Mouse (Mus musculus) hindbrain, embryonic 16.5 days (tissue): ENCODE data around the gene Gstm3. TPM values are rescaled to one million over a fixed set of nuclear protein-coding genes. Genes with fewer than 3 reads are reported as not detected.

ENCODE experiments used
- ATAC-seq: fragments of 200-750 bp; cut with Nextera tagmentation; 2 replicates; pipeline ENCODE4 v1.8.0; 2017; ENCODE audit warnings: moderate TSS enrichment, moderate library complexity
- H3K27ac ChIP-seq: fragments of 300-500 bp; sonication (generic); 2 replicates; pipeline ENCODE4 v1.5.1; 2014; ENCODE audit warnings: low read depth, mild to moderate bottlenecking, control low read depth, low read length, moderate library complexity
- H3K27me3 ChIP-seq: fragments of 300-500 bp; sonication (generic); replicated peaks from 2 replicates; pipeline ENCODE4 v1.6.1; 2014; ENCODE audit warnings: low read length; ENCODE audit not compliant: control insufficient read depth, insufficient read depth
- H3K36me3 ChIP-seq: fragments of 300-500 bp; sonication (generic); 2 replicates; pipeline ENCODE4 v1.6.1; 2014; ENCODE audit warnings: mild to moderate bottlenecking, low read length, moderate library complexity, mixed read lengths; ENCODE audit not compliant: control insufficient read depth, insufficient read depth
- H3K4me1 ChIP-seq: fragments of 300-500 bp; sonication (generic); 2 replicates; pipeline ENCODE4 v1.6.1; 2014; ENCODE audit warnings: low read depth, low read length; ENCODE audit not compliant: control insufficient read depth, insufficient read depth
- H3K4me2 ChIP-seq: fragments of 300-500 bp; sonication (generic); 2 replicates; pipeline ENCODE4 v1.6.1; 2014; ENCODE audit warnings: mild to moderate bottlenecking, low read length, control low read depth, moderate library complexity
- H3K4me3 ChIP-seq: fragments of 300-500 bp; sonication (generic); 2 replicates; pipeline ENCODE4 v1.5.1; 2014; ENCODE audit warnings: mild to moderate bottlenecking, low read length, control low read depth, moderate library complexity
- H3K9ac ChIP-seq: fragments of 300-500 bp; sonication (generic); 2 replicates; pipeline ENCODE4 v1.6.1; 2014; ENCODE audit warnings: low read depth, mild to moderate bottlenecking, control low read depth, low read length, moderate library complexity
- H3K9me3 ChIP-seq: fragments of 300-500 bp; sonication (generic); 2 replicates; pipeline ENCODE4 v1.6.1; 2014; ENCODE audit warnings: mild to moderate bottlenecking, low read length, moderate library complexity; ENCODE audit not compliant: control insufficient read depth
- WGBS: fragments of 180-500 bp; shearing (Covaris S2); extraction: QIAGEN DNeasy Blood & Tissue Kit; methylation state at CpG from one replicate; pipeline ENCODE4 v1.1.7; 2014; 5-methylcytosine and 5-hydroxymethylcytosine counted together
- polyA plus RNA-seq: library from polyadenylated mRNA; unstranded; fragments of >200 nt; fragmentation: Nextera tagmentation; extraction: Ambion mirVana; gene quantifications from 2 replicates; pipeline ENCODE4 v1.2.1, GENCODE M21; 2015

Gstm3 gene
- polyA plus RNA-seq, 1 experiment from 2014 or later = not detected

DNA sequence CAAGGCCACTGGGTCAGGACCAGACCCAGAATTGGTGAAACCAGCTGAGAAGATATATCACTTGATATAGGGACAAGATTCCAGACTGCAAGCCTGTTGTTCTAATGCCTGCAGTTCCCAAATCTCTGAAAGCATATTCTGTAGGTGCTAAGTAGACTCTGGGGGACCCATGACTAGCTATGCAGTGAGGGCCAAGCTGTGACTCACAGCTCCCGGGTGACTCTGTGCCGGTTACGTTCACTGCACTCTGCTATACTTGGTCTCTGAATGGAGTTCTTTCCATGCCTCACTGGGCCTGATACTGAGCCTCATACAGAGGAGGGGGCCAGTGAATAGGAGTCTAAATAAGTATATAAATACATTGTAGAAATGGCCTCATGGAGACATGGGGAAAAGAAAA, 41.2 kb downstream of the Gstm3 start:
- no peak overlapping the region for H3K4me2 ChIP-seq
- H3K9me3 ChIP-seq = no peaks in the 10 kb centered on the region
- no peak overlapping the region for H3K4me3 ChIP-seq
- 57% methylated on average over 3 of the region's 3 CpGs for WGBS
- no peak for ATAC-seq
- H3K27me3 ChIP-seq = no peaks in the 10 kb centered on the region
- peaks cover 12% of the 10 kb centered on the region for H3K4me1 ChIP-seq
- no peak overlapping the region for H3K27ac ChIP-seq
- H3K36me3 ChIP-seq = no peaks in the 10 kb centered on the region
- no peak overlapping the region for H3K9ac ChIP-seq

GRCm38 (mm10) chr3:107925335-107925734, 43.7 kb downstream of the Gstm3 start:
- Histone ChIP-seq H3K36me3 (no peaks in the 10 kb centered on the region), H3K4me2 (no peak overlapping the region), H3K27ac (no peak overlapping the region), H3K9me3 (no peaks in the 10 kb centered on the region), H3K4me1 (peaks cover 3% of the 10 kb centered on the region; the same call in 1 of the 2 replicates), H3K27me3 (no peaks in the 10 kb centered on the region), H3K4me3 (no peak overlapping the region), H3K9ac (no peak overlapping the region)
- 96% methylated on average over 3 of the region's 3 CpGs for WGBS
- ATAC-seq = no peak

DNA sequence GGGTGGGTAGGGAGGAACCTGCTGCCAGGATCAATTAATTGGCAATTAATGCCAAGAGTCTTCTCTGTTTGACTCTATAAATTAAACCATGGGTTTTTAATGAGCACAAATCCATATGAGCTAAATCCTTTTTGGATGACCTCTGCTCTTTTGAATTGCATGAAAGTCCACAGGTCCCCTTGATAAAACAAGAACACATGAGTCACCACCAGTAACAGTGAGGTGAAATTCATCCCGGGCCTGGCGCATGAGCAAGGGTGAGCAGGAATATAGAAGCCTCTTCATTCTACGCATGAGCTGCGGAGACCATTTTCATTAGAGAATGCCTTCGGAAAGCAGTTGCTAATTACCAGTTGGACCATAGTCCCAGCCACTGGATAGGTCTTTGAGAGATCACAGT, 48.7 kb downstream of the Gstm3 start:
- H3K4me1 ChIP-seq = no peaks in the 10 kb centered on the region
- ATAC-seq = no peak
- H3K27me3 ChIP-seq = no peaks in the 10 kb centered on the region
- 87% methylated on average over 5 of the region's 5 CpGs for WGBS
- no peak overlapping the region for H3K9ac ChIP-seq
- no peaks in the 10 kb centered on the region for H3K9me3 ChIP-seq
- H3K36me3 ChIP-seq = no peaks in the 10 kb centered on the region
- no peak overlapping the region for H3K4me2 ChIP-seq
- H3K27ac ChIP-seq = no peak overlapping the region
- H3K4me3 ChIP-seq = no peak overlapping the region

DNA sequence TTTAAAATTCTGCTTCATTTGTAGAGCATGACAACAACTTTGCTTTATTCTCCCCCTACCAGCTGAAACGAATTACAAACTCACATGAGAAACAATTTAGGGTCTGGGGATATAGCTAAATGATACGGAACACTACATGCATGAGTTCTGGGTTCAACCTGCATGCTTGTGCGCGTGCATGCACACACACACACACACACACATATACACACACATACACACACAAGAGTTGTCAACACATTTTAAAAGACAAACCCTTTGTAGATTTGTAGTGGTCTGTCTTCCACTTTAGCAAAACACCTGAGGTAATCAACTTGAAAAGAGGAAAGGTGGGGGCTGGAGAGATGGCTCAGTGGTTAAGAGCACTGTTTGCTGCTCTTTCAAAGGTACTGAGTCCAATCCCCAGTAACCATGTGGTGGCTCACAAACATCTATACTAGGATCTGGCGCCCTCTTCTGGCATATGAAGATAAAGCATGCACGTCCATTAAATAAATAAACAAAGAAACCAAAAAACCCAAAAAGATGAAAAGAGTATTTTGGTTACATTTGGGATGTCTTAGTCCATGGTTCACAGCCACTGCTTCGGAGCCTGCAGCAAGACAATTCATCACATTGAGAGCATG, 51.2 kb downstream of the Gstm3 start:
- H3K4me2 ChIP-seq = no peak overlapping the region
- peak; percentile 76 for ATAC-seq
- 59% methylated on average over 7 of the region's 7 CpGs for WGBS

GRCm38 (mm10) chr3:107917097-107917496, 52.0 kb downstream of the Gstm3 start:
- H3K27ac ChIP-seq = no peak overlapping the region
- H3K4me3 ChIP-seq = no peak overlapping the region
- no peak overlapping the region for H3K4me2 ChIP-seq
- WGBS = 82% methylated on average over 3 of the region's 3 CpGs
- no peaks in the 10 kb centered on the region for H3K36me3 ChIP-seq
- H3K27me3 ChIP-seq = no peaks in the 10 kb centered on the region
- H3K9ac ChIP-seq = no peak overlapping the region
- H3K4me1 ChIP-seq = no peaks in the 10 kb centered on the region
- ATAC-seq = no peak
- H3K9me3 ChIP-seq = no peaks in the 10 kb centered on the region

More for the DNA sequence above, 51.2 kb downstream of the Gstm3 start:
- H3K4me3 ChIP-seq = no peak overlapping the region
- no peak overlapping the region for H3K27ac ChIP-seq
- H3K9ac ChIP-seq = no peak overlapping the region
- no peaks in the 10 kb centered on the region for H3K36me3 ChIP-seq
- no peaks in the 10 kb centered on the region for H3K27me3 ChIP-seq
- no peaks in the 10 kb centered on the region for H3K9me3 ChIP-seq
- H3K4me1 ChIP-seq = no peaks in the 10 kb centered on the region

- ATAC-seq = no peak
- H3K4me1 ChIP-seq = no peaks in the 10 kb centered on the region
- 81% methylated on average over 15 of the region's 15 CpGs for WGBS
These were observed 52.4 kb downstream of the Gstm3 start for GRCm38 (mm10) chr3:107916674-107917073.

More at GRCm38 (mm10) chr3:107916674-107917073, 52.4 kb downstream of the Gstm3 start:
- Histone ChIP-seq H3K9ac (no peak overlapping the region), H3K9me3 (no peaks in the 10 kb centered on the region), H3K4me2 (no peak overlapping the region), H3K27ac (no peak overlapping the region), H3K36me3 (no peaks in the 10 kb centered on the region), H3K4me3 (no peak overlapping the region), H3K27me3 (no peaks in the 10 kb centered on the region)

Other genes with a start within 250 kb of the Gstm3 start
- gene Csf1, start 208.8 kb downstream of the Gstm3 start, polyA plus RNA-seq = 8.0 and 9.8 TPM in 2 replicates
- not detected in 2 replicates for gene Eps8l3, start 92.1 kb downstream of the Gstm3 start, polyA plus RNA-seq
- 270 and 292 TPM in 2 replicates for gene Gstm5, start 73.5 kb downstream of the Gstm3 start, polyA plus RNA-seq
- 41.8 and 43.2 TPM in 2 replicates for gene Gstm7, start 37.5 kb downstream of the Gstm3 start, polyA plus RNA-seq
- gene Gstm6, start 25.5 kb downstream of the Gstm3 start, polyA plus RNA-seq = 10.5 and 10.6 TPM in 2 replicates
- gene Gstm2, start 17.2 kb upstream of the Gstm3 start, polyA plus RNA-seq = 11.1 and 11.8 TPM in 2 replicates
- gene Gstm1, start 48.7 kb upstream of the Gstm3 start, polyA plus RNA-seq = 169 and 263 TPM in 2 replicates
- gene Gstm4, start 75.6 kb upstream of the Gstm3 start, polyA plus RNA-seq = 20.1 and 22.9 TPM in 2 replicates
- gene Ampd2, start 117.4 kb upstream of the Gstm3 start, polyA plus RNA-seq = 63.6 and 68.0 TPM in 2 replicates
- 0.22 and 0.28 TPM in 2 replicates for gene Gnat2, start 123.5 kb upstream of the Gstm3 start, polyA plus RNA-seq
- gene Gnai3, start 176.9 kb upstream of the Gstm3 start, polyA plus RNA-seq = 116 and 126 TPM in 2 replicates
- 8.4 and 10.6 TPM in 2 replicates for gene Gpr61, start 185.6 kb upstream of the Gstm3 start, polyA plus RNA-seq
- 9.8 and 13.3 TPM in 2 replicates for gene Amigo1, start 217.1 kb upstream of the Gstm3 start, polyA plus RNA-seq
- 2.7 and 3.9 TPM in 2 replicates for gene Cyb561d1, start 231.9 kb upstream of the Gstm3 start, polyA plus RNA-seq
- 19.6 and 21.4 TPM in 2 replicates for gene Atxn7l2, start 241.7 kb upstream of the Gstm3 start, polyA plus RNA-seq